Mouse (Mus musculus): ENCODE results near the gene Olfr1316. TPM values are rescaled to one million over a fixed set of nuclear protein-coding genes. Genes with fewer than 3 reads are reported as not detected.

Olfr1316 gene
- not detected in 2 replicates for total RNA-seq (2017)

DNA sequence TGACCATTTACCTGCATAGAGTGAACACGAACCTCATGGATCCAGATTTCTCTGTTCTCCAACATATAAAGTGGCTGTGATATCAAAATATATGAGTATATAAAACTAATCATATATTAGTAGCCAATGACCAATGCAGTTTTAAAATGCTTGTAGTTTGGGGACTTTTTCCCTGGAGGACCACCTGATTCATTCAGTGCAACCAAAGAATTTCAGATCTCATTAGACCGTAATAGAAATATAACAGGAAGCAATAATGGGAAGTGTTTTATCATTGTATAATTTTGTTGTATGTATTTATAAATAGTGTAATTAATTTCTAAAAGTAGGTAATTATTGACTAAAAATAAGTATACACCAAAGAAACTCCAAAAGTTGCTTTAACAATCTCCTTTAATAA lies at the start of gene Olfr1316:
TSS of gene Olfr1316 (minus strand) at position 101 of the 400 bp plus-strand sequence.
- ATAC-seq (ENCODE audit: extremely low read depth, insufficient number of reproducible peaks, low FRiP score, poor library complexity, severe bottlenecking): no peak

DNA sequence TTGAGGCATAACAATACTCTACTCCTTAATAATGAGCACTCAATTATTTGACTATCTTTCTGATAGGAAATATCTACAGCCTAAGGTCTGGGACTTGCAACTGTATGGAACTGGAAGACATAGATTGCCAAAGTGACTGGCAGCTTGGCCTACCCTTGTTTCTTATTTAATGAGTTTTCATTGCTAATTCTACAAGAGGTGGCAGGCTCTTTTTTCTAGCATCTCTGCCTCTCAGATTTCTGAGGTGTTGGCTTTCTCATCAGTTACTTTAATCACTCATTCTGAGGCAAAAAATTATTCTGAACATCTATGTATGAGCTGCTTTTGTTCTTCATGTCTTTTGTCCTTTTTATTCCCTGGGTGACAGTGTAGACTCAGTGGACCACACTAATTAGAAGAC lies 19.1 kb upstream of the Olfr1316 start, which contains the start of gene Olfr1318:
TSS of gene Olfr1318 (plus strand) at position 301 of the 400 bp plus-strand sequence.
- ATAC-seq (ENCODE audit: extremely low read depth, insufficient number of reproducible peaks, low FRiP score, poor library complexity, severe bottlenecking): no peak

DNA sequence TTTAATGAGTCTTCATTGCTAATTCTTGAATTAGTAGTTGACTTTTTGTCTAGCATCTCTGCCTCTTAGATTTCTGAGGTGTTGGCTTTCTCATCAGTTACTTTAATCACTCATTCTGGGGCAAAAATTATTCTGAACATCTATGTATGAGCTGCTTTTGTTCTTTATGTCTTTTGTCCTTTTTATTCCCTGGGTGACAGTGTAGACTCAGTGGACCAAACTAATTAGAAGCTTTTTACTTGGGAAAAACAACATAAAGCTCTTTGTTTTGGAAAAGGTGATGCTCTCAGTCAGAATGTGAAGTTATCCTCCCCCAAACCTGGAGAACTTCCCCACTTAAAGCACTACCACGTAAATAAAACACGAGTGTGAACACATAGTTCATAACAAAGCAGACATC lies 5.3 kb upstream of the Olfr1316 start, which contains the start of gene Olfr1317:
TSS of gene Olfr1317 (plus strand) at position 301 of the 400 bp plus-strand sequence.
- no peak for ATAC-seq (ENCODE audit: extremely low read depth, insufficient number of reproducible peaks, low FRiP score, poor library complexity, severe bottlenecking)

DNA sequence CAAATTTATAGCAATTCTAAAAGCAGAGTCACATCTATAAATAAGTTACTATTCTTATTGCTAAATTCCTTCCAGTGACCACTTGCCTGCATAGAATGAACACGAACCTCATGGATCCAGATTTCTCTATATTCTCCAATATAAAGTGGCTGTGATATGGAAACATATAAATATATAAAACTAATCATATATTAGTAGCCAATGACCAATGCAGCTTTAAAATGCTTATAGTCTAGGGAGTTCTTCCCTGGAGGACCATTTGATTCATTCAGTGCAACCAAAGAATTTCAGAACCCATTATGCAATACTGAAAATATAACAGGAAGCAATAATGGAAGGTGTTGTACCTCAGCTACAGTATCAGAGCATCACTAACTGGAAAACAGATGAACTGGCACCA lies 19.4 kb downstream of the Olfr1316 start, which contains the start of gene Olfr1315-ps1:
TSS of gene Olfr1315-ps1 (minus strand) at position 101 of the 400 bp plus-strand sequence.
- ATAC-seq (ENCODE audit: extremely low read depth, insufficient number of reproducible peaks, low FRiP score, poor library complexity, severe bottlenecking): no peak

DNA sequence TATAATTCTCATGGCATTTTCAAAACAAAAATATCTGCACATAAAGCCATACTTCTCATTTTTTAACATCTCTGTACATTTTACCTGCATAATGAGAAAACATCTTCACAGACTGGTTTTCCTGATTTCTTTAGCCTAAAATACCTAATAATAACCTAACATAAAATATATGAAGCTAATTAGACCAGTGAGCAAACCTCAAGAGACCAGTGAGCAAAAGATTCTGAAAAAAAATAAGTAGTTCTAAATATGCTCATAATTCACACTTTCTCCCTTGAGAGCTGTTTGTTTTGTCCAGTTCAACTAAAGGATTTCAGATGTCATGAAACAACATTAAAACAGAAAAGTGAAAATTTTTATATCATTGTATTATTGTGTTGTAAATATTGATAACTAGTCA lies 38.1 kb downstream of the Olfr1316 start, which contains the start of gene Olfr1314:
TSS of gene Olfr1314 (minus strand) at position 101 of the 400 bp plus-strand sequence.
- ATAC-seq (ENCODE audit: extremely low read depth, insufficient number of reproducible peaks, low FRiP score, poor library complexity, severe bottlenecking): no peak

DNA sequence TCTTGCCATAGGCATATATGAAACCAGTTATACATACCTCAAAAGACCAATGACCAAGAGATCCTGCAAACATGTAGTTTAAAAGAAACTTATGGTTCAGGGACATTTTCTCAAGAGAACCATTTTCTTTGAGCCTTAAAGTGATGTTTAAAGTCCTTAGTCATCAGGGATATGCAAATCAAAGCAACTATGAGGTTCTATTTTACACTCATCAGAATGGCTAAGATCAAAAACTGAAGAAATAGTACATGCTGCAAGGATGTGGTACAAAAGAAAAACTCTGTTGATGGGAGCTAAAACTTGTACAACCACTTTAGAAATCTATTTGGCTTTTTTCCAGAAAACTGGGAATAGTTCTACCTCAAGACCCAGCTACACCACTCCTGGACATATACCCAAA lies 57.0 kb downstream of the Olfr1316 start, which contains the start of gene Olfr1313:
TSS of gene Olfr1313 (minus strand) at position 101 of the 400 bp plus-strand sequence.
- ATAC-seq (ENCODE audit: extremely low read depth, insufficient number of reproducible peaks, low FRiP score, poor library complexity, severe bottlenecking): no peak

Other genes with a start within 250 kb of the Olfr1316 start
- gene Olfr1306, start 218.7 kb downstream of the Olfr1316 start, total RNA-seq (2017): not detected in 2 replicates
- gene Olfr1307, start 185.5 kb downstream of the Olfr1316 start, total RNA-seq (2017): under 0.01 and 0.12 TPM in 2 replicates
- gene Olfr1308, start 170.0 kb downstream of the Olfr1316 start, total RNA-seq (2017): not detected in 2 replicates
- gene Olfr1309, start 144.7 kb downstream of the Olfr1316 start, total RNA-seq (2017): not detected in 2 replicates
- 1.4 TPM in 1 of 2 replicates, not detected in the other for gene Olfr1310, start 122.3 kb downstream of the Olfr1316 start, total RNA-seq (2017)
- gene Olfr1311, start 110.6 kb downstream of the Olfr1316 start, total RNA-seq (2017): not detected in 2 replicates
- not detected in 2 replicates for gene Olfr1312, start 84.7 kb downstream of the Olfr1316 start, total RNA-seq (2017)
- gene Olfr1313, start 57.1 kb downstream of the Olfr1316 start, total RNA-seq (2017): not detected in 2 replicates
- not detected in 2 replicates for gene Olfr1314, start 38.2 kb downstream of the Olfr1316 start, total RNA-seq (2017)
- not detected in 2 replicates for gene Olfr1315-ps1, start 19.5 kb downstream of the Olfr1316 start, total RNA-seq (2017)
- gene Olfr1317, start 5.4 kb upstream of the Olfr1316 start, total RNA-seq (2017): not detected in 2 replicates
- gene Olfr1318, start 19.2 kb upstream of the Olfr1316 start, total RNA-seq (2017): not detected in 2 replicates
- 12.5 and 19.2 TPM in 2 replicates for gene Lpcat4, start 104.5 kb upstream of the Olfr1316 start, total RNA-seq (2017)
- not detected in 2 replicates for gene Nutm1, start 124.3 kb upstream of the Olfr1316 start, total RNA-seq (2017)
- gene Nop10, start 126.9 kb upstream of the Olfr1316 start, total RNA-seq (2017): 34.6 and 45.7 TPM in 2 replicates
- 376 and 406 TPM in 2 replicates for gene Slc12a6, start 130.8 kb upstream of the Olfr1316 start, total RNA-seq (2017)
- 2.0 TPM in 1 of 2 replicates, not detected in the other for gene Gm21985, start 131.3 kb upstream of the Olfr1316 start, total RNA-seq (2017)
- gene Emc4, start 233.1 kb upstream of the Olfr1316 start, total RNA-seq (2017): 20.7 and 29.3 TPM in 2 replicates
- gene Katnbl1, start 244.2 kb upstream of the Olfr1316 start, total RNA-seq (2017): 13.5 and 15.6 TPM in 2 replicates

Data from neutrophil, adult 5-6 weeks (primary cell).